Mouse (Mus musculus): Measurements from ENCODE around the gene Acad12.

GRCm38 (mm10) chr5:121606151-121606550 is 12.6 kb downstream of the Acad12 start:
- peak; percentile 77 for TF ChIP-seq CTCF (IDR thresholded peaks at IDR 0.05; ENCODE audit: extremely low read depth, insufficient read depth, low read length)
- no peak for TF ChIP-seq POLR2A (IDR thresholded peaks at IDR 0.05; ENCODE audit: extremely low read depth, insufficient read depth, low read length)

Measured in cortical plate, adult 2 months (tissue).